Mouse (Mus musculus): ENCODE measurements around the gene Btg4. TPM values are rescaled to one million over a fixed set of nuclear protein-coding genes. Genes with fewer than 3 reads are reported as not detected.

Btg4 gene
- polyA plus RNA-seq, 1 experiment from 2014 or later = not detected

DNA sequence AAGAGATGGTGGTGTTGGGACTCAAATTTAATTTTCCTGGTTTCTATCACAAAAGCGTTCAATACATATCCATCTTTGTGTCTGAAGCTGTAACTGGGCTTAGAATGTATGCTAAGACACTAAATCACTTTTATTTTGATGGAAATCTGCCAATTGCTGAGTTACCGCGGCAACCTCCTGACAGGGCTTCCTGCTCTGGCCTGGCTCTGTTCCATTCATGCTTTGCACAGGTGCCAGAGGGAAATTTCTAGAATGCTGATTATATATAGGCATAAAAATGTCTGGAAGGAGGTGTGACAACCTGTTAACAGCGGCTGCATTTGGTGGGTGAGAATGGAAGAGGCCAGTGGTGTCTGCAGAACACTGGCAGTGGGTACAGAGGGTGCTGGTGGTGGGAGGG, 85.8 kb downstream of the Btg4 start:
- no peaks in the 10 kb centered on the region for H3K36me3 ChIP-seq (replicated peaks)
- no peaks in the 10 kb centered on the region for H3K9me3 ChIP-seq
- no peak overlapping the region for H3K9ac ChIP-seq
- WGBS = 64% methylated on average over 4 of the region's 4 CpGs
- no peaks in the 10 kb centered on the region for H3K27me3 ChIP-seq (replicated peaks)
- no peak for ATAC-seq (replicated peaks)
- H3K27ac ChIP-seq = no peak overlapping the region
- peaks cover 7% of the 10 kb centered on the region; the same call in 1 of the 2 replicates for H3K4me1 ChIP-seq
- no peak overlapping the region for H3K4me3 ChIP-seq
- H3K4me2 ChIP-seq = no peak overlapping the region

DNA sequence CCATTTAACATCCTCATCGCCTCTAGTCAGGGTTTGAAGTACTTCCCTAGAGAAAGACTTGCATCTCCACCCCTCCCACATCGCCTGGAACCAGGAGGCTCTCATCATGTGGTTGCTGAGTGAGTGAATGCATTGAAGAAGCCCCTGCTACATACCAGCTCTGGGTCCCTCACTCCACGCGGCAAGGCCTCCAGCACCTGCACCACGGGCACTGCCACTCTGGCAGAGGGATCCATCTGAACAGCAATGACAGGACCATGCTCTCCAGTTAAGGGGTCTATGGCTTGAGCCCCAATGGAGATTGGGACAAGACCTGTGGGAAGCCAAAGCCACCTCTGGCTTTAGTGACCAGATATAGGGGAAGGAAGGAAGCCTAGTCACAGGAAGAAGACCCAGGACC, 86.6 kb downstream of the Btg4 start:
- Histone ChIP-seq H3K9ac (no peak overlapping the region), H3K4me2 (no peak overlapping the region), H3K27me3 (replicated peaks) (no peaks in the 10 kb centered on the region), H3K9me3 (no peaks in the 10 kb centered on the region), H3K27ac (no peak overlapping the region), H3K4me3 (no peak overlapping the region), H3K36me3 (replicated peaks) (no peaks in the 10 kb centered on the region), H3K4me1 (peaks cover 7% of the 10 kb centered on the region; the same call in 1 of the 2 replicates)
- no peak for ATAC-seq (replicated peaks)
- WGBS = 80% methylated on average over 5 of the region's 5 CpGs

DNA sequence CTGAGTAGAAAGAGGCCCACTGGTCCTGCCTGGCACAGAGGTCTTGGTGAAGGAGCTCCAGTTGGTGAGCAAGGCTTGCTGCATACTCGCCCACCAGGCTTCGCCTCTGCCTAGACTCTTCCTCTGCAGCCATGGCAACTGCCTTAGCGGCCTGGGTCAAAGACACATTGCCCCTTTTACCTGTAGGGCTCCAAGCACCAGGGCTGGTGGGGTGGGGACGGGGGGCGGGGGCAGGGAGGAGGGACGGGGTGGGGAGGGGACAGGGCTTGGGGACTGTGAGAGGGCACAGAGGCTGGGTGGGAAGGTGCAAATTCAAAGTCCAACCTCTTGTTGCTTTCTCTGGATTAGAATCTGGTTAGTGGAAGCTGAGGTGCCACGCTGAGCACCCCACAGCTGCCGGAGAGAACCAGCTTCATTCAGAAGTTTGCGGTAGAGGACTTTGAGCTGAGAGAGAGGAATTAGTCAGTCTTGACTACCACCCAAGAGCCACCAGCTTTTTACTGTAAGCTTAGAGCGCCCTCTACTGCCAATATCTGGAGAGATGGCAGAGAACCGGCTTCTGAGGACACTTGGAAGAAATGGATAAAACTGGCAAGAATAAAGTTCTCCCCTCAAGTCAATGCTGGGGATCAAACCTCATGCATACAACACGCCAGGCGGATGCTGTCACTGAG, 91.5 kb downstream of the Btg4 start:
- no peaks in the 10 kb centered on the region for H3K4me1 ChIP-seq
- no peaks in the 10 kb centered on the region for H3K27me3 ChIP-seq (replicated peaks)
- H3K4me2 ChIP-seq = no peak overlapping the region
- no peaks in the 10 kb centered on the region for H3K9me3 ChIP-seq
- no peaks in the 10 kb centered on the region for H3K36me3 ChIP-seq (replicated peaks)
- 20% methylated on average over 13 of the region's 13 CpGs for whole genome bisulfite sequencing
- no peak overlapping the region for H3K9ac ChIP-seq
- ATAC-seq (replicated peaks) = peak; percentile 75
- H3K27ac ChIP-seq = no peak overlapping the region
- no peak overlapping the region for H3K4me3 ChIP-seq

DNA sequence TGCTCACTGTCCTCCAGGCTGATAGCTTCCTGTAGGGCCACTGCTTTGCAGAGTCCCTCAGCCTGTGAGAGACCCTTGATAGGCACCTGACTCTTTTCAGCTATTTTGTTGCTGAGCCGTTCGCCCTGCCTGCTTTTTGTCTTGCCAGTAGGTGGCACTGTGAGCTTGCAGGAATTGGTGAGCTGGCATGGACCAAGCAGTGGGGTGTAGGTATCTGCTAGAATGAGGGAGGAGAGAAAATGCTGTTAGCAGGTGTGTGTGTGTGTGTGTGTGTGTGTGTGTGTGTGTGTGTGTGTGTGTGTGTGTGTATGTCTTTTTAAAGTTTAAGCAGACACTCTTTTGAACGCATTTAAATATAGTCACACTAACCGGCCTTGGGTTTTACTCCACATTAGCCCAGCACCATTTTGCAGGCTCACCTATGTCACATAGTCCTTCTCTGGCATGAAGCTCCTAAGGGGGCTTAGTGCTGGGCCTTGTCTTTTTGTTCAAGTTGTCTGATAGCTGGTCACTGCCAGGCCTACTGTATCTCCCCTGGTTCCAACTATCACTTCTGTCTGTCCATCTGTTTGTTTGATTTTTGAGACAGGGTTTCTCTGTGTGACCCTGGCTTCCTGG, 101.2 kb downstream of the Btg4 start:
- no peaks in the 10 kb centered on the region for H3K27me3 ChIP-seq (replicated peaks)
- no peaks in the 10 kb centered on the region for H3K9me3 ChIP-seq
- H3K4me2 ChIP-seq = no peak overlapping the region
- H3K4me1 ChIP-seq = no peaks in the 10 kb centered on the region
- 29% methylated on average over 4 of the region's 4 CpGs for WGBS
- H3K27ac ChIP-seq = no peak overlapping the region
- peak; percentile 86 for ATAC-seq (replicated peaks)
- no peak overlapping the region for H3K4me3 ChIP-seq
- H3K9ac ChIP-seq = no peak overlapping the region
- H3K36me3 ChIP-seq (replicated peaks) = no peaks in the 10 kb centered on the region

DNA sequence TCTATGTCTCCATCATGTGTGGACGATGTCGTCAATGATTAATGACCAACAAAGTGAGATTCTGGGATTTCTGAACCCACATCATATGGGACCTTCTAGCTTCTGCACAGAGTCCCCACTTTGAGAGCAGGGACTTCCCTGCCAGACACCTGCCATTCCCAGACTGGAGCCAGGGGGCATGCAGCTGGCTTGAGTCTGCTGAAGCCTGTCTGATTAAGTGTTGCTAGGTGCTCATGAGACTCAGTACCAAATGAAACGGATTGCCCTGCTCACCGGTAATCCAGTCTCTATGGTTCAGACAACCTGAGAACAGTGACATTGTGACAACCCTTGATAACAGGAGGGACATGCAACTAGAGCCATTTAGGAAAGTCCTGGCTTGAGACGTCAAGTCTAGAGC, 103.3 kb downstream of the Btg4 start:
- H3K4me2 ChIP-seq = no peak overlapping the region
- ATAC-seq (replicated peaks) = no peak
- no peaks in the 10 kb centered on the region for H3K36me3 ChIP-seq (replicated peaks)
- H3K4me1 ChIP-seq = no peaks in the 10 kb centered on the region
- no peak overlapping the region for H3K4me3 ChIP-seq
- no peak overlapping the region for H3K27ac ChIP-seq
- H3K27me3 ChIP-seq (replicated peaks) = no peaks in the 10 kb centered on the region
- no peak overlapping the region for H3K9ac ChIP-seq
- 88% methylated on average over 5 of the region's 5 CpGs for WGBS
- no peaks in the 10 kb centered on the region for H3K9me3 ChIP-seq

DNA sequence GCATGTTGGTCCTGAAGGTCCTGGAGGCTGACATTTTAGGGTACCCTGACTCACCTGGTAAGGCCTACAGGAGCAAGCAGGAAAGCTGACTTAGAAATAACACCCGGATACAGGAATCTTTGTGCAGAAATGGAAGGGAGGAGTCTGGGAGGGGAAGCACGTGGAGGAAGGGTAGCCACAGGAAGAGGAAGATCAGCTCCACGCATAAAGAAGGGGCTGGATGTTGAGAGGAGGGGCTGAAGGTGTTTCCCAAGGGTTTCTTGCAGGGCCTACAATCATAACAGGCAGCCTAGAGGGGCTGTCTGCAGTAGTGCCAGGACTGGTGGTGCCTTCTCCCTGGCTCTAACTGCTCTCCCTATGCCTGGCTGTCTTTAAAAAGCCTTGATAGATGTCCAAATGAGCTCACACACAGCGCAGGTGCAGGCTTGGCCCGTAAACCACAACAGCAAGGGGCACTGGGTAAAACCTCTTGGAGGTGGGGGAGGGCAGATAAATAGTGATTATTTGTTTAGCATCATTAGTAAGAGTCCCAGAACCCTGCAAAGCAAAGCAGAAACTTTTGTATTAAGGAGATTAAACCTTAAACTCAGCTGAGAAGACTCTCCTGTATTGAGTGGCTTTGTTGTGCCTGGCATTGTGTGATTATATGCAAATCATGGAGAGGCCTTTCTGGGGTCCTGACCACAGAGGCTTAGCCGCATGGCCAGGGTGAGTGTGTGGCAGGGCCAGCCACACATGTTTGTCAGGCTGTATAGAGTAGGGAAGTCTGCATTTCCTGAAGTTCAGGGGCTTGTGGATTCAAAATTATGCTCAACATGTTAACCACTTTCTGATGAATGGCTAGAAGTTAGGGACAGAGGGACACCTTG, 104.8 kb downstream of the Btg4 start, which contains the start of gene Gm32742:
TSS of gene Gm32742 (minus strand) at position 206 of the 869 bp plus-strand sequence.
- H3K4me1 ChIP-seq = no peaks in the 10 kb centered on the region
- no peak for ATAC-seq (replicated peaks)
- WGBS = 54% methylated on average over 6 of the region's 6 CpGs
- no peaks in the 10 kb centered on the region for H3K9me3 ChIP-seq
- no peak within 1 kb of the TSS for H3K27ac ChIP-seq
- no peak within 1 kb of the TSS for H3K4me2 ChIP-seq
- H3K36me3 ChIP-seq (replicated peaks) = no peaks in the 10 kb centered on the region
- no peak within 1 kb of the TSS for H3K9ac ChIP-seq
- H3K27me3 ChIP-seq (replicated peaks) = no peaks in the 10 kb centered on the region
- no peak within 1 kb of the TSS for H3K4me3 ChIP-seq

DNA sequence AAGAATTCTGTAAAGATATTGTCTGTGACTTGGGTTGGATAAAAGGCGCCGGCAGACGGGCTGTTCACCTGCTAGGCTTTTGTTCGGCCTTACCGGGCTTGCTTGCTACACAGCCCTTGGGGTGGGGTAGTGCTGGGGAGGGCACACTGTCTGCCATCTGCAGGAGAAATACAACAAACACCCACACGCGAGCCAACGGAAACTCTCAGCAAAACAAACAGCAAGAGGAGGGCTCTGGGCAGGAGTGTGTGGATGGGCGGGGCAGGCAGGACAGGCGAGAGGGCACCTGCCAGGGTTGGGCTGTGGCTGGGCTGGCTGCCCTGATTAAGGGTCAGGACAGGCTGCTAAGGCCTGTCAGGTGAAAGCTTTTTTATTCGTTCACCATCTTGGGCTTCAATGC, 107.3 kb downstream of the Btg4 start:
- WGBS = 54% methylated on average over 11 of the region's 11 CpGs
- H3K4me1 ChIP-seq = no peaks in the 10 kb centered on the region
- H3K27ac ChIP-seq = no peak overlapping the region
- no peaks in the 10 kb centered on the region for H3K27me3 ChIP-seq (replicated peaks)
- no peaks in the 10 kb centered on the region for H3K36me3 ChIP-seq (replicated peaks)
- H3K9me3 ChIP-seq = no peaks in the 10 kb centered on the region
- no peak overlapping the region for H3K4me3 ChIP-seq
- no peak overlapping the region for H3K4me2 ChIP-seq
- no peak overlapping the region for H3K9ac ChIP-seq
- no peak for ATAC-seq (replicated peaks)

DNA sequence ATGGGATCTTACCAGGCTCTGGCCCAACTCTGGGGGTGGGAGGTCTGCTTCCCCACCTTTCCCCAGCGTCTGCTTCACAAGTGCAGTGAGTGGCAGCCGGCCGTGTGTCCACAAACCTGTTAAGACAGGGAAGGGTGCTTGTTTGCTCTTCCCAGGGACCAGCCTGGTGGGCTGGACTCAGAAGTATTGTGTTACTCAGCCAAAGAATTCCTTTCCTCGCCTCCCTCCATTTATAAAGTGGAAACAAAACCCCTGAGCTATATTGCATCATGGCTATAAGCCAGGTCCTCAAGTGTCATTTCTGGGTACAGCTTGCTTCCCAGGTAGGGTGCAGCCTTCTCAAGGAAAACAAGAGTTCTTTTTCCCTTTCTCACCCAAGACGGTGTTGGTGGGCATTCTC, 108.0 kb downstream of the Btg4 start:
- Histone ChIP-seq H3K27me3 (replicated peaks) (no peaks in the 10 kb centered on the region), H3K4me3 (no peak overlapping the region), H3K27ac (no peak overlapping the region), H3K9ac (no peak overlapping the region), H3K9me3 (no peaks in the 10 kb centered on the region), H3K4me1 (no peaks in the 10 kb centered on the region), H3K36me3 (replicated peaks) (no peaks in the 10 kb centered on the region), H3K4me2 (no peak overlapping the region)
- ATAC-seq (replicated peaks) = no peak
- WGBS = 77% methylated on average over 5 of the region's 5 CpGs

DNA sequence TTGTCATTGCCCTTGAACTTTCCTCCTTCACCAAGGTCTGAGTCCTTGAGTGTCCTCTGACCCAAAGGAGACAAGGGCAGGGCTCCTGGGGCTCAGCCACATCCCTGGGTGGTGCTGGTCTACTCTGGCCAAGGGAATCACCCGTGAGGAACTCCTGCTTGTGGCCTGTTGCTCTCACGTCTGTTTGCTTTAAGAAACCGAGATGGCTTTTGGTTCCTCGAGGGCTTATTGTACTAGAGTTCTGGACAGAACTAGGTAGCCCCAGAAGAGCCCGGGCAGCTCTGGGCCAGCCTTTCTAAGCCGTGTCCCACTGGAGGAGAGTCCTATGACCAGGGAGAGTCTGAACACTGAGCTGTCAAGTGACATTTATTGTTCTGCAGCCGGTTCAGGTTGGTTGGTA, 108.4 kb downstream of the Btg4 start:
- Histone ChIP-seq H3K27ac (no peak overlapping the region), H3K36me3 (replicated peaks) (no peaks in the 10 kb centered on the region), H3K9ac (no peak overlapping the region), H3K4me3 (no peak overlapping the region), H3K4me2 (no peak overlapping the region), H3K4me1 (no peaks in the 10 kb centered on the region), H3K9me3 (no peaks in the 10 kb centered on the region), H3K27me3 (replicated peaks) (no peaks in the 10 kb centered on the region)
- 83% methylated on average over 7 of the region's 7 CpGs for WGBS
- no peak for ATAC-seq (replicated peaks)

MicroRNA genes within 50 kb of the gene (microRNA counts, 519-probe panel; counts per million panel counts)
- microRNA mmu-miR-34b-3p (2,442 counts per million, percentile 46 among the panel's probes with 10 or more counts), microRNA mmu-miR-34b-5p (2,442 counts per million, percentile 47 among the panel's probes with 10 or more counts), microRNA mmu-miR-34c (3,671 counts per million, percentile 83 among the panel's probes with 10 or more counts)

Small RNA genes within 50 kb of the gene (microRNA-seq; reads per million reads assigned to microRNA genes)
- gene Mir34b (17.1 reads per million, percentile 35 among the genes with 10 or more reads in this experiment), gene Mir34c (567 reads per million, percentile 74 among the genes with 10 or more reads in this experiment)

Other genes starting within 250 kb of the Btg4 start
- gene Ppp2r1b, start 215.6 kb upstream of the Btg4 start, polyA plus RNA-seq (2015; fragmentation: Nextera tagmentation; extraction: Ambion mirVana) = 41.6 and 42.5 TPM in 2 replicates
- gene Sik2, start 51.8 kb upstream of the Btg4 start, polyA plus RNA-seq (2015; fragmentation: Nextera tagmentation; extraction: Ambion mirVana) = 17.1 and 19.8 TPM in 2 replicates
- 0.92 and 1.4 TPM in 2 replicates for gene Layn, start 16.2 kb downstream of the Btg4 start, polyA plus RNA-seq (2015; fragmentation: Nextera tagmentation; extraction: Ambion mirVana)
- gene 4833427G06Rik, start 41.2 kb downstream of the Btg4 start, polyA plus RNA-seq (2015; fragmentation: Nextera tagmentation; extraction: Ambion mirVana) = 0.70 and 1.2 TPM in 2 replicates
- 0.03 TPM in 1 of 2 replicates, not detected in the other for gene Gm32742, start 104.6 kb downstream of the Btg4 start, polyA plus RNA-seq (2015; fragmentation: Nextera tagmentation; extraction: Ambion mirVana)
- gene Pou2af1, start 152.8 kb downstream of the Btg4 start, polyA plus RNA-seq (2015; fragmentation: Nextera tagmentation; extraction: Ambion mirVana) = 0.10 and 0.14 TPM in 2 replicates
- 0.57 and 1.1 TPM in 2 replicates for gene Colca2, start 217.7 kb downstream of the Btg4 start, polyA plus RNA-seq (2015; fragmentation: Nextera tagmentation; extraction: Ambion mirVana)

All from midbrain, embryonic 15.5 days (tissue).